Mouse (Mus musculus): Measurements from ENCODE around the gene Dock4. TPM values are rescaled to one million over a fixed set of nuclear protein-coding genes. Genes with fewer than 3 reads are reported as not detected.
A peak's percentile ranks its signal among the peaks of the same experiment; 100 is the strongest.

Dock4 gene
- polyA plus RNA-seq, 1 experiment from 2014 or later, result 12.6 TPM

DNA sequence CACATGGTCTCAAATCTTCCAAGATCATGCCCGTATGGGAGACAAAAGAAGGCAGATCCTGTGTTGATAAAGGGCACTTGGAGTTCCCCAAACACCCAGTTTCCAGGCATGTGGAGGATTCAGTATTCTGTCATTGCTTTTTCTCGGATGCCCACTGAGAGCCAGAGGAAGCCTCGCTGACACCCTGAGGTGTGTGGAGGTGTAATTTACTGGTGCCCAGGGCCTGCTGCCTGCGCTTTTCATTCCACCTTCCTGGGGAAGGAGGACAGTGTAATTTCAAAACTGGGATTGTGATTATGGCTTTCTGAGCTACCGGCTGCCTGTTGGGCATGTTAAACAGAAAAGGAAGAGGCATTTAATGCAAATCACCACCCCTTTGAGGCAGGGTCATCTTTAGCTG, 101.1 kb downstream of the Dock4 start:
- ATAC-seq (ENCODE audit: low FRiP score), result no peak
- peak; percentile 26 for DNase-seq (ENCODE audit: low spot score, missing footprints)
- Histone ChIP-seq H3K27ac (ENCODE audit: low read depth, low read length) (no peak overlapping the region), H3K36me3 (ENCODE audit: control insufficient read depth, insufficient read depth, low read length) (no peaks in the 10 kb centered on the region), H3K9ac (ENCODE audit: low read length) (no peak overlapping the region), H3K4me1 (ENCODE audit: control insufficient read depth, insufficient read depth, low read length) (no peaks in the 10 kb centered on the region), H3K9me3 (ENCODE audit: control insufficient read depth, low read length) (no peaks in the 10 kb centered on the region), H3K4me2 (no peak overlapping the region), H3K4me3 (ENCODE audit: low read depth, low read length) (no peak overlapping the region), H3K27me3 (ENCODE audit: control insufficient read depth, insufficient read depth, low read length) (no peaks in the 10 kb centered on the region)
- WGBS, result 57% methylated on average over 5 of the region's 5 CpGs

GRCm38 (mm10) chr12:40551317-40551716, 105.6 kb downstream of the Dock4 start:
- no peaks in the 10 kb centered on the region for H3K9me3 ChIP-seq (ENCODE audit: control insufficient read depth, low read length)
- no peak for DNase-seq (ENCODE audit: low spot score, missing footprints)
- 94% methylated on average over 3 of the region's 3 CpGs for WGBS
- H3K4me3 ChIP-seq (ENCODE audit: low read depth, low read length), result no peak overlapping the region
- H3K36me3 ChIP-seq (ENCODE audit: control insufficient read depth, insufficient read depth, low read length), result no peaks in the 10 kb centered on the region
- no peak for ATAC-seq (ENCODE audit: low FRiP score)
- H3K27ac ChIP-seq (ENCODE audit: low read depth, low read length), result no peak overlapping the region
- H3K4me2 ChIP-seq, result no peak overlapping the region
- H3K9ac ChIP-seq (ENCODE audit: low read length), result no peak overlapping the region
- H3K27me3 ChIP-seq (ENCODE audit: control insufficient read depth, insufficient read depth, low read length), result no peaks in the 10 kb centered on the region
- no peaks in the 10 kb centered on the region for H3K4me1 ChIP-seq (ENCODE audit: control insufficient read depth, insufficient read depth, low read length)

DNA sequence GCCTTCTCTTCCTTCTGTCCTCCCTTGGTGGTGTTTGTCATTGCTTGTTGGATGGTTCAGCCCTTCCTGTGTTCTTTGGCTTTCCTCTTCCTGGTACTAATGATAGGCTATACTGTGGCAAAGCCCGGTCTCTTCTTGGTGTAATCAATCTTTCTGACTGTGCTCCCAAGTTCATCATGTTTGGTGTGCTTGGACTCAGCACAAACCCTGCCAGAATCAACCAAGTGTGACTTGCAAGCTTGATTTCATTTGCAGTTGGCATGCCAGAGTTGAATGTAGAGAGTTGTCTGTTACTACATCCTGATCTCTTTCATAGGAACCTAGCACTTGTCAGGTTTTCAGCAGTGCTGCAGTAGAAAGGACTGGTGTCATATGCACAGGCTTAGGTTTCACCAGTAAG, 106.4 kb downstream of the Dock4 start:
- DNase-seq (ENCODE audit: low spot score, missing footprints), result no peak
- Histone ChIP-seq H3K9ac (ENCODE audit: low read length) (no peak overlapping the region), H3K4me1 (ENCODE audit: control insufficient read depth, insufficient read depth, low read length) (no peaks in the 10 kb centered on the region), H3K27me3 (ENCODE audit: control insufficient read depth, insufficient read depth, low read length) (no peaks in the 10 kb centered on the region), H3K9me3 (ENCODE audit: control insufficient read depth, low read length) (no peaks in the 10 kb centered on the region), H3K4me2 (no peak overlapping the region), H3K36me3 (ENCODE audit: control insufficient read depth, insufficient read depth, low read length) (no peaks in the 10 kb centered on the region), H3K4me3 (ENCODE audit: low read depth, low read length) (no peak overlapping the region), H3K27ac (ENCODE audit: low read depth, low read length) (no peak overlapping the region)
- WGBS, result 92% methylated on average over 1 of the region's 1 CpGs
- ATAC-seq (ENCODE audit: low FRiP score), result no peak

- H3K27ac ChIP-seq (ENCODE audit: low read depth, low read length), result no peak overlapping the region
- no peak overlapping the region for H3K4me3 ChIP-seq (ENCODE audit: low read depth, low read length)
- no peaks in the 10 kb centered on the region for H3K36me3 ChIP-seq (ENCODE audit: control insufficient read depth, insufficient read depth, low read length)
- H3K27me3 ChIP-seq (ENCODE audit: control insufficient read depth, insufficient read depth, low read length), result no peaks in the 10 kb centered on the region
- ATAC-seq (ENCODE audit: low FRiP score) (no peak), DNase-seq (ENCODE audit: low spot score, missing footprints) (no peak)
- H3K9ac ChIP-seq (ENCODE audit: low read length), result no peak overlapping the region
- 91% methylated on average over 2 of the region's 2 CpGs for WGBS
- no peak overlapping the region for H3K4me2 ChIP-seq
- H3K9me3 ChIP-seq (ENCODE audit: control insufficient read depth, low read length), result no peaks in the 10 kb centered on the region
- H3K4me1 ChIP-seq (ENCODE audit: control insufficient read depth, insufficient read depth, low read length), result no peaks in the 10 kb centered on the region
These were observed 108.2 kb downstream of the Dock4 start for GRCm38 (mm10) chr12:40553929-40554328.

DNA sequence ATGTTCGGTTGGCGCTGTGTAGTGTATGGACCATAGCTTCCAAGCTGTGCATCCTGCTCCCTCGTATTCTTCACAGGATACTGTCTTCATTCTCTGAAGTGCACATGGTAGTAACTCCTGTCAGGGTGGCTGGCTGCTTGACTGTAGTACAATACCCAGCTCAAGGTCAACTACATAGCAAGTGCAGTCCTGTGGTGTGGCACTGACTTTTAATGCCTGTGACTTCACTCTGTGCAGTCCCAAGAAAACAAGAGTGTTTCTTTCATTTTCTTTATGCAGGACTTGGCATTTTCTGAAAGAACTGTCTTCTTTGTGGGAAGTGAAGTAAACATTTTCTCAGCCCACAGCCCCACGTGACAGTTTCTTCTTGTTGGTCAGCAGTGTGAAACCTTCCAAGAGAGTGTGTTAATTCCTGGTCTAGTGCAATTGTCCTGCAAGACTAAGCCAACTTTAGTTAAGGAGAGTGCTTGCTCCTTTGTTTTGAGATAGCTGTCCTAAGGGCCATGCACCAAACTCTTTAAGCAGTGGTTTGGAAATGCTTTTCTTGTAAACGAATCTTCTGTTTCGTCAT, 109.3 kb downstream of the Dock4 start:
- WGBS, result 86% methylated on average over 6 of the region's 6 CpGs
- no peaks in the 10 kb centered on the region for H3K27me3 ChIP-seq (ENCODE audit: control insufficient read depth, insufficient read depth, low read length)
- no peaks in the 10 kb centered on the region for H3K36me3 ChIP-seq (ENCODE audit: control insufficient read depth, insufficient read depth, low read length)
- H3K4me2 ChIP-seq, result no peak overlapping the region
- H3K4me1 ChIP-seq (ENCODE audit: control insufficient read depth, insufficient read depth, low read length), result no peaks in the 10 kb centered on the region
- H3K9ac ChIP-seq (ENCODE audit: low read length), result no peak overlapping the region
- DNase-seq (ENCODE audit: low spot score, missing footprints), result no peak
- no peaks in the 10 kb centered on the region for H3K9me3 ChIP-seq (ENCODE audit: control insufficient read depth, low read length)
- no peak overlapping the region for H3K4me3 ChIP-seq (ENCODE audit: low read depth, low read length)
- no peak for ATAC-seq (ENCODE audit: low FRiP score)
- H3K27ac ChIP-seq (ENCODE audit: low read depth, low read length), result no peak overlapping the region

DNA sequence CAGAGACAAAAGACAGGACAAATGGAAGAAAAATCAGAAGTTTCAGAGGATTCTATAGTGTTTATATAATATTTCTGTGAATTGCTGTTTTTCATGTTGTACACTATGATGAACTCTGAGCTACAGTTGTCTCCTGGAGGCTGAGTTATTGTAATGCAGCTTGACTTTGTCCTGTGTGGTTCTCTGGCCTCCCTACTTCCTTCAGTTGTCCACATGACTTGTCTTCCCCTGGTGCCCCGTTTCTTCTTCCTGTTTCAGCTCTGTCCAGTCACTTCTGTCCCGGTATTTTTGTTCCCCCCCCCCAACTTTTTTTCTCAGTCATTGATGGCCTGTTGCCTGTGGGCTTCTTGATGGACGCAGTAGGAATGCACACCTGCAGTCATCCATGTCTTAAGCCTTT, 112.8 kb downstream of the Dock4 start:
- DNase-seq (ENCODE audit: low spot score, missing footprints), result no peak

DNA sequence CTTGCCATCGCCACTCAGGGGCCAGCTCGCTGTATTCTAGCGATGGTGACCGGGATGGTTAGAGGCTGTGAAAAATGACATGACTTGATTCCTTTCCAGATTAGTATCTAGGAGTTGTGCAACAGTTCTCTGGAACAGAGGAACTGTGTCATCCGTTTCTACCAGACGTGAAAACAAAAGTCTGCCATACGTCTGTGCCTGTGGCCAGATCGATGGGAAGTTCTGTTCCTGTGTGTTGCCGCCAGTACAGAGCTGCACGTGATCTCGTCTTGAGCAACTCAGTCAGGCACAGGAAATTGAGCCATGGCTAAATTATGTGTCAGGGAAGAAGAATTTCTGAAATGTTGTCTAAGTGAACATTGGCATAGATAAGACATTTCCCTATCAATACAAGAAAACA, 113.4 kb downstream of the Dock4 start:
- H3K27ac ChIP-seq (ENCODE audit: low read depth, low read length), result no peak overlapping the region
- no peak for ATAC-seq (ENCODE audit: low FRiP score)
- 93% methylated on average over 11 of the region's 11 CpGs for WGBS
- no peaks in the 10 kb centered on the region for H3K36me3 ChIP-seq (ENCODE audit: control insufficient read depth, insufficient read depth, low read length)
- H3K9me3 ChIP-seq (ENCODE audit: control insufficient read depth, low read length), result no peaks in the 10 kb centered on the region
- no peak overlapping the region for H3K4me3 ChIP-seq (ENCODE audit: low read depth, low read length)
- H3K9ac ChIP-seq (ENCODE audit: low read length), result no peak overlapping the region
- H3K4me2 ChIP-seq, result no peak overlapping the region
- DNase-seq (ENCODE audit: low spot score, missing footprints), result no peak
- H3K27me3 ChIP-seq (ENCODE audit: control insufficient read depth, insufficient read depth, low read length), result no peaks in the 10 kb centered on the region
- H3K4me1 ChIP-seq (ENCODE audit: control insufficient read depth, insufficient read depth, low read length), result no peaks in the 10 kb centered on the region

More for the DNA sequence above, 112.8 kb downstream of the Dock4 start:
- H3K27me3 ChIP-seq (ENCODE audit: control insufficient read depth, insufficient read depth, low read length), result no peaks in the 10 kb centered on the region
- H3K9ac ChIP-seq (ENCODE audit: low read length), result no peak overlapping the region
- no peak overlapping the region for H3K4me3 ChIP-seq (ENCODE audit: low read depth, low read length)
- H3K4me1 ChIP-seq (ENCODE audit: control insufficient read depth, insufficient read depth, low read length), result no peaks in the 10 kb centered on the region
- H3K27ac ChIP-seq (ENCODE audit: low read depth, low read length), result no peak overlapping the region
- no peak for ATAC-seq (ENCODE audit: low FRiP score)
- 71% methylated on average over 3 of the region's 3 CpGs for WGBS
- H3K4me2 ChIP-seq, result no peak overlapping the region
- H3K36me3 ChIP-seq (ENCODE audit: control insufficient read depth, insufficient read depth, low read length), result no peaks in the 10 kb centered on the region
- H3K9me3 ChIP-seq (ENCODE audit: control insufficient read depth, low read length), result no peaks in the 10 kb centered on the region

GRCm38 (mm10) chr12:40563703-40564102, 118.0 kb downstream of the Dock4 start:
- no peaks in the 10 kb centered on the region for H3K27me3 ChIP-seq (ENCODE audit: control insufficient read depth, insufficient read depth, low read length)
- H3K27ac ChIP-seq (ENCODE audit: low read depth, low read length), result no peak overlapping the region
- no peak for DNase-seq (ENCODE audit: low spot score, missing footprints)
- H3K9ac ChIP-seq (ENCODE audit: low read length), result no peak overlapping the region
- no peaks in the 10 kb centered on the region for H3K36me3 ChIP-seq (ENCODE audit: control insufficient read depth, insufficient read depth, low read length)
- no peak overlapping the region for H3K4me2 ChIP-seq
- no peaks in the 10 kb centered on the region for H3K4me1 ChIP-seq (ENCODE audit: control insufficient read depth, insufficient read depth, low read length)
- ATAC-seq (ENCODE audit: low FRiP score), result no peak
- H3K4me3 ChIP-seq (ENCODE audit: low read depth, low read length), result no peak overlapping the region
- no peaks in the 10 kb centered on the region for H3K9me3 ChIP-seq (ENCODE audit: control insufficient read depth, low read length)
- WGBS, result 76% methylated on average over 1 of the region's 1 CpGs

DNA sequence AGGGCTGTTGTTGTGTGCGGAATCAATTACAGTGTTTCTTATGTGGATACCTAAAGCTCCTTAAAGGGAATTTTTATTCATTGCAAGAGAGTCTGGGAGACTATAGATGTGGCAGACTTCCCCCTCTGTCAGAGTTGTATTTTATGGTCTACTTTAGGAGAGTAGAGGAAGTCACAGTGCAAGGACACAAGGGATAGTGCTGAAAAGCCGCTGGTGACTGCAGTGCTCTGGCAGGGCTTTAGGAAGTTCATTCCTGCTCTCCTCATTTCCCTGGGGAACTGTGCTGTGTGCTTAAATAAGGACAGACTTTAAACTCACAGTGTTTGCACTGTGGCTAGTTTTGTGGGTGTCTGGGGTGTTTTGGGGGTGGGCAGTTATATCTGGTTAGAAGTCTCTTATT, 118.5 kb downstream of the Dock4 start:
- Histone ChIP-seq H3K4me1 (ENCODE audit: control insufficient read depth, insufficient read depth, low read length) (no peaks in the 10 kb centered on the region), H3K36me3 (ENCODE audit: control insufficient read depth, insufficient read depth, low read length) (no peaks in the 10 kb centered on the region), H3K4me3 (ENCODE audit: low read depth, low read length) (no peak overlapping the region), H3K27me3 (ENCODE audit: control insufficient read depth, insufficient read depth, low read length) (no peaks in the 10 kb centered on the region), H3K27ac (ENCODE audit: low read depth, low read length) (no peak overlapping the region), H3K9me3 (ENCODE audit: control insufficient read depth, low read length) (no peaks in the 10 kb centered on the region), H3K9ac (ENCODE audit: low read length) (no peak overlapping the region), H3K4me2 (no peak overlapping the region)
- ATAC-seq (ENCODE audit: low FRiP score), result no peak
- 81% methylated on average over 2 of the region's 2 CpGs for WGBS
- DNase-seq (ENCODE audit: low spot score, missing footprints), result no peak

All from midbrain, embryonic 11.5 days (tissue).